Mouse (Mus musculus) C2C12 (cell line): Measurements from ENCODE around the gene Ddah1.

Source experiments
- CTCF ChIP-seq: IDR thresholded peaks from one replicate; pipeline ENCODE4 v1.5.1; 2011; ENCODE audit not compliant: control insufficient read depth, insufficient read depth, insufficient read length
- MAX ChIP-seq: IDR thresholded peaks from one replicate; pipeline ENCODE4 v1.6.1; 2011; ENCODE audit warnings: mild to moderate bottlenecking, control low read depth
- USF1 ChIP-seq: IDR thresholded peaks from one replicate; pipeline ENCODE4 v1.6.1; 2011; ENCODE audit warnings: low read depth, mild to moderate bottlenecking, control low read depth, moderate library complexity

DNA sequence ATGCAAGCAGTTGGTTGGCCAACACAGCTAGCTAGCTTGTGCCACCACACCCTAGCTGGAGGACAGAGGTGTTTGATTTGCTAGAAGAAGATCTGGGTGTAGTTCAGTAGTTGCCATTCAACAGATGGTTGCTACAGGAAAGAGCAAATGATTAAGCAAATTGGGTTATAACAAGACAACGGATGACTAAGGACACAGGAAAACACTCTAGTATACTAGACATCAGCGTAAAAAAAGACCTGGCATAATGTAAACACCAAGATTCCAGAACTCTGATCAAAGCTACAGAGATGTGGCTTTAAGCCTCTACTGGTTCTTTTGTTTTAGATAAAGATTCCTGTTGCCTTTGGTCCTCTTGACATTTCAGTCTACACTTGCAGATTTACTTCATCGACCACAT is 164.5 kb downstream of the Ddah1 start:
- no peak for TF ChIP-seq CTCF
- TF ChIP-seq MAX: no peak
- no peak for TF ChIP-seq USF1
